Mouse (Mus musculus): ENCODE data around the gene Cntn1.

DNA sequence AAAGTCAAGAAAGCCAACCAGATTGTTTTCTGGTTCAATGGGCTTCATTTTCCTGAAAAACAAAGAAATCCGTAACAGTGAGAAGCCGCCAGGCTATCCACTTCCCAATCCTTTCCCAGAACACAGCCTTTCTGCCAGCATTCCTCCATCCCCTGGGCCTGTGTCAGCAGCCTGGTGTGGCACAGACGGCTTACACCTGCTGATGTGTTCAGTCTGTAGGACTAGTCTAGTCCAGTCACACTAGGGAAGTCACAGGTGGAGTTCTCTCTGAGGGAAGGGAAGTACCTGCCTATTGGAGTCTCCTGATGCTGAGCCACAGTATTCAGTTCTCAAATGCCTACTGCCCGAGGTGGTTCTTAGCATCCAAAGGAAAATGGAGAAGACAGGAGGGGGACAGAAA lies 111.9 kb downstream of the Cntn1 start:
- no peak for TF ChIP-seq CTCF (IDR thresholded peaks at IDR 0.05; ENCODE audit: borderline replicate concordance, insufficient read depth, low read depth, low read length)
- TF ChIP-seq POLR2A (IDR thresholded peaks at IDR 0.05; ENCODE audit: borderline replicate concordance, insufficient read depth, low read length): no peak
